Mouse (Mus musculus): ENCODE results near the gene Ufm1.

Ufm1 gene

DNA sequence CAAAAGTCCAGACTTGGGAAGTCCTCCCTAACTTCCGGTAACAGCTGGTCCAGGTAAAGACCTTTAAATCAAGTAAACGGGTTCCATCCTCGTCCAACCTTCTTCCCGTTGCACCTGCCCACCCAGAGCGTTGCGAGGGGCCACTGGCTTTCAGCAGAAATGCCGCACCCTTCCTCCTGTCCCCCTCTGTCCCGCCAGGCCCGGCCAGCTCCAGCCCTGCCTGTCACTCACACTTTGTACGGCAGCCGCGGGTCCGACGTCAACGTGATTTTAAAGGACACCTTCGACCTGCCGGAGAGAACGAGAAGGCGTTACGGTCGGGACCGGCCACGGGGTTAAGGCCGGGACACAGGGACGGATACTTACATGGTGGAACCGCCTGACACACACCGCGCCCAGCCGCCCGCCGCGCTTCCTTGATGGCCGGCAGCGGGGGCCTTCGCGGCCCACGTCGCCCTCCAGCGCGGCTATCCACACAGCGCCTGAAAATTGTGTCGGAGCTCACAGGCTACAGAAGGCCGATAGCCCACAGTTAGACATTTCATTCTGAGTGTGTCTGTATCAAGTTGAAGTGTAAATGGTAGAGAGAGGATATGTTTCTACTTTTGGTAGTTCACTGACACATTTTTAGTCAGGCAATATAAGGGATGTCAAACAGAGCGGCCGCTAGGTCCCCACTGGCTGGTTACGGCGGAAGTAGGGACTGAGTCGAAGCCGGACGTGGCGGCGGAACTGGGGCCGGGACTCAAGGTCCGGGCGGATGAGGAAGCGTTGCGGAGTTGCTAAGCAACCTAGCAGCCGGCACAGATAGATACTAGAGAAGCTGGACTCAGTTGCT lies at the start of gene Ufm1:
Gene Ufm1, minus strand, starts transcription at position 448 of the 838 bp plus-strand sequence.
- DNase-seq (ENCODE audit: low read depth, low spot score): peak; percentile 95

GRCm38 (mm10) chr3:53890619-53891540 lies 27.2 kb upstream of the Ufm1 start:
- no peak for DNase-seq (ENCODE audit: low read depth, low spot score)

- no peak for DNase-seq (ENCODE audit: low read depth, low spot score)
Observed at GRCm38 (mm10) chr3:53871596-53871995, 8.0 kb upstream of the Ufm1 start.

DNA sequence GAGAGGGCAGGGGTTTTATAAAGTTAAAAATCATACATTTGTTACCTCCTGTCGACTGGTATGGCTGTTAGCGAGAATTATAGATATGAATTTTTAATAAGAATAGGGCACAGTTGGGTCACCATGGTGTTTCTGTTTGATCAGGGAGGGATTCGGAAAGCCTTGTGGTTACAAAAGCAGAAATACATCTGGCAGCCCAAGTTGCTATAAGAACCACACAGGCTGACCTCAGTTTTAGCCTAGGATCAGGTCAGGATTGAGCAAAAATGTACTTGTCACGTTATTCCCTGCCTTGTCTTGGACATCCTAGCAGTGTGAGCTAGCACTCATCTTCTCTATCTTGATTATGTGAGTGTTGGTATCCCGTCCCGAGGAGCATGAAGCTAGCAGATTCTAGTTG lies 6.9 kb upstream of the Ufm1 start:
- DNase-seq (ENCODE audit: low read depth, low spot score): no peak

GRCm38 (mm10) chr3:53869263-53869662 lies 5.6 kb upstream of the Ufm1 start:
- DNase-seq (ENCODE audit: low read depth, low spot score): no peak

DNA sequence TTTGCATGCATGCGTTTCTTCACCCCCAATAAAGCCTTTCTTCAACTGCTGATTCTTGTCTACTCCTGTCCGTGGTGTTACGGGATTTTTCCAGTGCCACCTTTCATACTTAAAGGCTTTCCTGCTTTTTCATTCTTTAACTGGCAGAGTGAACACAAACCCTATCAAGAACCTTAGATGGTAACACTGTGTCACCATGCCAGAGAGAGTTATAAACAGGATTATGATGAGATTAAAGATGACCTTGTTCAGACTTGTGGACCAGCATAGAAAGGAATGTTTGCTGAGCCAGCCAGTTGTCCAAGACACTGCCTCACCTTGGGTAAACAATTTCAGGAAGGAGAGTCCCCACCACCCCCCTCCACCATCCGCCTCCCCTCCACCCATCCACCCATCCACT lies 4.6 kb upstream of the Ufm1 start:
- no peak for DNase-seq (ENCODE audit: low read depth, low spot score)

GRCm38 (mm10) chr3:53854831-53855230 lies 8.8 kb downstream of the Ufm1 start:
- no peak for DNase-seq (ENCODE audit: low read depth, low spot score)

DNA sequence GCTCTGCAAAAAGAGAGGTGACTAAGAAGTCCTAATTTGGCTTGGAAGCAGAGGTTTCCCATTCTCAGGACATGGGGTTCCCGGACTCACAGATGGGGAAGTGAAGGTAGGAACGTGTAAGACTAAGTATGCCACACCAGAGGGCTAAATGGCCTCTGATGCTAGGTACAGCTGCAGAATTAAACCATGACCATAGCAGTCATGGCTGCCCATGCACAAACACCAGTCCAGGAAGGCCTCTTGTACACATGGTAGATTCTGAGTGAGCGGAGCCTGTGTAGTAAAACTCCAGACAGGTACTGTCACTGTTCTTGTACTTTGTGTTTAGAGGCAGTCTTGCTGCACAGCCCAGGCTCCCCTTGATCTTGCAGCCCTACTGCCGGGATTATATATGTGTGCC lies 9.4 kb downstream of the Ufm1 start:
- DNase-seq (ENCODE audit: low read depth, low spot score): no peak

DNA sequence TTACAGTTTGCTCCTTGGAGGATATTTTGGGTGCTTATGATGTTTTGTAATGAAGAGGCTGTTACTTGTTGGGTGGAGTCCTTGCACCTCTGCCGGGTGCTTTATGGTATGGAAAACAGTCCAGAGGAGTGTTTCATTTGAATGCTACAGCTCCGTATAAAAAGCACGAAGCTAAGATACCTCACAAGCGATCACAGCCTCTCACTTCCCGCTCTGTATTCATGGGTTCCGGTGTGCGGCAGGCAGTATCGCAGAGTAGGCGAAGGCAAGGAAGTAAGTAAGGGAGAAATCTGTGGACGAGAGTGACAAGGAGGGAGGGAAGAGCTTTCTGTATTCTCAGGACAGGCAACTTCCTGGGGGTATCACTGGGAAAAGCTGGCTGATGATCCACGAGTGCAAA lies 15.4 kb downstream of the Ufm1 start:
- no peak for DNase-seq (ENCODE audit: low read depth, low spot score)

- DNase-seq (ENCODE audit: low read depth, low spot score): no peak
Observed at GRCm38 (mm10) chr3:53847726-53848125, 15.9 kb downstream of the Ufm1 start.

GRCm38 (mm10) chr3:53846206-53846928 lies 17.3 kb downstream of the Ufm1 start:
- no peak for DNase-seq (ENCODE audit: low read depth, low spot score)

GRCm38 (mm10) chr3:53844786-53845185 lies 18.8 kb downstream of the Ufm1 start, which contains the start of gene Gm10985:
Gm10985 (plus strand) TSS chr3:53845086.
- no peak for DNase-seq (ENCODE audit: low read depth, low spot score)

DNA sequence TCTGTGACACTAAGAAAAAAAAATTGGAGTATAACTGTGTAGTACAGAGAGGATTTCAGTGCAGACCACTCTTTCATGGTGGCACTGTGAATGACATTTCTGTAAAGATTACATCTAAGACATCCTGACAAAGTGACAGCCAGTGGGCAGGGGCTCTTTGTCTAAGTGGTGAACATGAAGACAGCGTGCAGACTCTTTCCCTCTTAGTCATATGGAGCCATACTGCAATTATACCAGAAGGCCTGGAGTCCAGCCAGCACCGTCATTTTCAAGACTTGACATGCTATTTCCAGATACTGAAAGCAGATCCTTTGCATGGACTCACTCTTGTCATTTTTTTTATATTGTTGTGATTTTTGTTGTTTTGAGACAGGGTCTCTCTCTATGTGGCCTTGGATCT lies 29.4 kb downstream of the Ufm1 start:
- no peak for DNase-seq (ENCODE audit: low read depth, low spot score)

- no peak for DNase-seq (ENCODE audit: low read depth, low spot score)
Observed at GRCm38 (mm10) chr3:53813421-53813977, 50.1 kb downstream of the Ufm1 start.

Measured in skeletal muscle tissue, adult 2 months (tissue).